Mouse (Mus musculus): ENCODE measurements around the gene Lypd8. TPM values are rescaled to one million over a fixed set of nuclear protein-coding genes. Genes with fewer than 3 reads are reported as not detected.

Lypd8 gene
- not detected in 2 replicates for polyA plus RNA-seq (2014; fragmentation: Nextera tagmentation; extraction: Ambion mirVana)

DNA sequence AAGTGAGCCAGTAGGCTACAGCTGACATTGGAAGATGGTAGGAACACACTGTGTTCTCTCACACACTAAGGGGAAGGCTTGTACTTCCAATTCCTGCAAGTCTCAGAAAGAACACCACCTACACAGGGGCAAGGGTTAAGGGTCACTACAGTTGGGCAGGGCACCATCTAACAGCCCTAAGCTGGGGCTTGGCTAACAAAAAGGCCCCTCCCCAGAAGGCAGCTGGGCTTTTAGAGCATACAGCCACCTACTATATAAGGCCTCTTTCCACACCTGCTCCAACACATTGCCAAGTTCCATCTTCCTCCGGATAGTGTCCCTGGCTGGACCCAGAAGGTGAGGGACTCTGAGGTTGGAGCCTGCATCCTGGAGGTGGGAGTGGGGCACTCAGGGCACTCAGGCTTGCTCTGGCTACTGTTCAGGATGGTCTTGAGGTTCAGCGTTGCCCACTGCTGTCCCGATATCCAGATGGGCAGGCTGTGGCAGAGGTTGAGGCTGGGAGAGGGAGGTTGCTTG, at the start of gene Lypd8:
Gene Lypd8 (plus strand): TSS at position 281 of the 516 bp plus-strand sequence.
- H3K27me3 ChIP-seq (ENCODE audit: control insufficient read depth, insufficient read depth, low read length) = no peaks in the 10 kb centered on the region
- H3K4me1 ChIP-seq (ENCODE audit: control insufficient read depth, insufficient read depth, low read length) = no peaks in the 10 kb centered on the region
- H3K27ac ChIP-seq (replicated peaks; ENCODE audit: low read depth, low read length) = no peak within 1 kb of the TSS
- DNase-seq = no peak
- H3K9me3 ChIP-seq (ENCODE audit: control insufficient read depth, low read length) = no peaks in the 10 kb centered on the region
- 90% methylated on average over 3 of the region's 3 CpGs for WGBS
- no peak for ATAC-seq (ENCODE audit: low FRiP score, low TSS enrichment)
- H3K9ac ChIP-seq (replicated peaks; ENCODE audit: low read length) = no peak within 1 kb of the TSS
- no peak within 1 kb of the TSS for H3K4me2 ChIP-seq (ENCODE audit: low read length)
- H3K4me3 ChIP-seq (replicated peaks; ENCODE audit: low read depth, low read length) = no peak within 1 kb of the TSS
- H3K36me3 ChIP-seq (ENCODE audit: control insufficient read depth, insufficient read depth, low read length) = no peaks in the 10 kb centered on the region

DNA sequence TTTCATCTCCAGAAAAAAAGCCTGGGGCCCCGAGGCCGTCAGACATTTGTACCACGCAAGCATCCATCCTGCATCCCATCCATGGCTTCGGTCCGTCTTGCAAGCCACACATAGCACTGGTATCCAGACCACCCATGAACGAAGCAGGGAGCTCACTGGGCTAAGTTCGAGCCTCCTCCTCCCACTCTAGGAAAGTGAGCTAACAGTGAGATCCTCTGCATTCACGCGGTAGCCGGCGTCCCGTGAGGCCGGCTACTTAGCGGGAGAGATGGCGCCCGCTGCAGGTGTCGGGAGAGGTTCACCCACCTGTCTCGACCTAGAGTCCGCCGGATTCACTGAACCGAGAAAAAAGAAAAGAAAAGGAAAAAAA, 49.0 kb upstream of the Lypd8 start:
- under 1% methylated on average over 21 of the region's 21 CpGs for WGBS
- no peaks in the 10 kb centered on the region for H3K27me3 ChIP-seq (ENCODE audit: control insufficient read depth, insufficient read depth, low read length)
- DNase-seq = no peak
- no peaks in the 10 kb centered on the region for H3K9me3 ChIP-seq (ENCODE audit: control insufficient read depth, low read length)
- H3K9ac ChIP-seq (replicated peaks; ENCODE audit: low read length) = peak overlapping the region; percentile 86
- peak overlapping the region; percentile 83 for H3K27ac ChIP-seq (replicated peaks; ENCODE audit: low read depth, low read length)
- H3K4me1 ChIP-seq (ENCODE audit: control insufficient read depth, insufficient read depth, low read length) = peaks cover 25% of the 10 kb centered on the region
- H3K4me3 ChIP-seq (replicated peaks; ENCODE audit: low read depth, low read length) = peak overlapping the region; percentile 91
- peaks cover 26% of the 10 kb centered on the region for H3K36me3 ChIP-seq (ENCODE audit: control insufficient read depth, insufficient read depth, low read length)
- peak; percentile 38 for ATAC-seq (ENCODE audit: low FRiP score, low TSS enrichment)
- H3K4me2 ChIP-seq (ENCODE audit: low read length) = peak overlapping the region; percentile 95

DNA sequence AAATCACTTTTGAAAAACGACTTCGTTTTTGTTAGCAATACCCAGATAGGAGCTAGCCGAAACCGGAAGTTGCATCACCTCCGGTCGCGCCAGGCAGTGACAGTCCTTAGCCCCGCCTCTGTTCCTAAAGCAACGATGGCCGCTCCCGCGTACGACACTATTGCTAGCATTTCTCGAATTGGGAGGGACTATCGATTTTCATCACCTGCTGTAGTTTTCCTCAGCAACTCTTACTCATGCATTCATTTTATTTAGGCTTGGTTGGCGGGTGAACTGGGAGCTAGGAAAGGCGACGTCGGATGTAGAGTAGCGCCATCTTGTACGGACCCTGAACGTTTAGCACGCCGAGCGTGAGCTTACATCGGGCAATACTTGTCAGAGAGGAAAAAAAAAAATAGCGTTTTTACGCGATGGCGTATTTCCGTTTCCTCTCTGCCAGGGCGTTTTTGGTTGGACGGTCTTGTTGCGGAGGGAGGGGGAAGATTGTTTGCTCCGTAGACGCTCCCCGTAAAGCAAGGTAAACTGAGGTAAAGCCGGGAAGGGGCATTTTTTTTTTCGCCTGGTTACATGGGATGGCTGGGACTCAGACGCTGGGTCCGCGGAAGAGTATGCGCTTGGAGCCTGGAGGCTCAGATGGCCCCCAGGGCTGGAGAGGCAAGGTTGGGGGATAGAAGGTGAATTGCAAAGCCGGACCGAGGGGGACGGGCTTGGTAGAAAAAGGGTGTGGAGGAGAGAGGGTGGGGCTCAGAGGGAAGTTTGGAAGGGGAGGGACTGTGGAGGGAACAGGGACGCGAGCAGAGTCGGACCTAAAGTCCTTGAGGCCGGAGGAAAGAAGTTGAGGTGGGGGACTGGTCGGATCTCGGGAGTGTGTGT, 48.3 kb upstream of the Lypd8 start, which contains the start of the genes Zfp672 and Sh3bp5l:
Gene Zfp672 (minus strand): TSS at position 64 of the 873 bp plus-strand sequence.
Gene Sh3bp5l (plus strand): TSS at position 449 of the 873 bp plus-strand sequence.
- Histone ChIP-seq H3K27ac (replicated peaks; ENCODE audit: low read depth, low read length) (peak within 1 kb of the TSS; percentile 83), H3K4me2 (ENCODE audit: low read length) (peak within 1 kb of the TSS; percentile 95), H3K36me3 (ENCODE audit: control insufficient read depth, insufficient read depth, low read length) (peaks cover 28% of the 10 kb centered on the region), H3K27me3 (ENCODE audit: control insufficient read depth, insufficient read depth, low read length) (no peaks in the 10 kb centered on the region), H3K4me3 (replicated peaks; ENCODE audit: low read depth, low read length) (peak within 1 kb of the TSS; percentile 91), H3K9ac (replicated peaks; ENCODE audit: low read length) (peak within 1 kb of the TSS; percentile 86), H3K9me3 (ENCODE audit: control insufficient read depth, low read length) (no peaks in the 10 kb centered on the region), H3K4me1 (ENCODE audit: control insufficient read depth, insufficient read depth, low read length) (peaks cover 25% of the 10 kb centered on the region)
- ATAC-seq (ENCODE audit: low FRiP score, low TSS enrichment) (peak; percentile 92), DNase-seq (peak; percentile 96)
- under 1% methylated on average over 52 of the region's 52 CpGs for WGBS

DNA sequence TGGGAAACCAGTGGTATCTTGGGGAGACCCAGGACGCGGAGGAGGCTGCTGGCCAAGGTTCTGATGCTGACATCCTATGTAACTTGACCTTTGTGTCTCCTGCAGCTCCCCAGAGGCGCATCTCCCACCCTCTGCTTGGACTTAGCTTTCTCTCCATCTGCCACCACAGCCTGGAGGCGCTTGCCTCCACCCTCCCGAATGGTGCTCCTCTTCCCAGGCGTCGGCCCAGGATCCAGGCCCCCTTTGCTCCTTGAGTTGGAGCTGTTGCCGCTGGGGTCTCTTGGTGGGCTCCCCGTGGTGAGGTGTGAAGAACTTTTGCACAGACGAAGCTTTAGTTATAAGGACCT, 47.7 kb upstream of the Lypd8 start:
- WGBS = 24% methylated on average over 10 of the region's 10 CpGs
- DNase-seq = no peak
- H3K36me3 ChIP-seq (ENCODE audit: control insufficient read depth, insufficient read depth, low read length) = peaks cover 31% of the 10 kb centered on the region
- ATAC-seq (ENCODE audit: low FRiP score, low TSS enrichment) = peak; percentile 7; the same call in 1 of the 2 replicates
- peak overlapping the region; percentile 91 for H3K4me3 ChIP-seq (replicated peaks; ENCODE audit: low read depth, low read length)
- H3K9ac ChIP-seq (replicated peaks; ENCODE audit: low read length) = peak overlapping the region; percentile 86
- no peaks in the 10 kb centered on the region for H3K27me3 ChIP-seq (ENCODE audit: control insufficient read depth, insufficient read depth, low read length)
- no peak overlapping the region for H3K27ac ChIP-seq (replicated peaks; ENCODE audit: low read depth, low read length)
- no peaks in the 10 kb centered on the region for H3K9me3 ChIP-seq (ENCODE audit: control insufficient read depth, low read length)
- H3K4me2 ChIP-seq (ENCODE audit: low read length) = peak overlapping the region; percentile 95
- peaks cover 25% of the 10 kb centered on the region for H3K4me1 ChIP-seq (ENCODE audit: control insufficient read depth, insufficient read depth, low read length)

DNA sequence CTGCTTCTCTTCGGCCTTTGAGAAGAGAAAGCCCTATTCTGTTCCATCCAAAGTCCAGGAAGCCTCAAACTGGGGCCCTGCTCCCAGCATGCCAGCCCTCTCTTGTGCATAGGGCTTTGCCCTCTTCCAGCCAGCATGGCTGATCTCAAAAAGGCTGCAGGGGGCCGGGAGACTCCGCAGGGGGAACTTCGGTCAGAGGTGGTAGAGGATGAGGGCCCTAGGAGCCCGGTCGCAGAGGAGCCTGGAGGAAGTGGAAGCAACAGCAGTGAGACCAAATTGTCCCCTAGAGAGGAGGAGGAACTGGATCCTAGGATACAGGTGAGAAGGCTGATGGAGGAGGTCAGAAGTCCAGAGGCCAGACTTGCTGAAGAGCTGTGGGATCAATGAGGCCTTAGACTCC, 47.3 kb upstream of the Lypd8 start:
- Histone ChIP-seq H3K27me3 (ENCODE audit: control insufficient read depth, insufficient read depth, low read length) (no peaks in the 10 kb centered on the region), H3K9me3 (ENCODE audit: control insufficient read depth, low read length) (no peaks in the 10 kb centered on the region), H3K27ac (replicated peaks; ENCODE audit: low read depth, low read length) (no peak overlapping the region), H3K9ac (replicated peaks; ENCODE audit: low read length) (peak overlapping the region; percentile 86), H3K4me1 (ENCODE audit: control insufficient read depth, insufficient read depth, low read length) (peaks cover 25% of the 10 kb centered on the region), H3K4me2 (ENCODE audit: low read length) (peak overlapping the region; percentile 95), H3K4me3 (replicated peaks; ENCODE audit: low read depth, low read length) (peak overlapping the region; percentile 91), H3K36me3 (ENCODE audit: control insufficient read depth, insufficient read depth, low read length) (peaks cover 35% of the 10 kb centered on the region)
- DNase-seq (no peak), ATAC-seq (ENCODE audit: low FRiP score, low TSS enrichment) (no peak)
- WGBS = 92% methylated on average over 6 of the region's 6 CpGs

DNA sequence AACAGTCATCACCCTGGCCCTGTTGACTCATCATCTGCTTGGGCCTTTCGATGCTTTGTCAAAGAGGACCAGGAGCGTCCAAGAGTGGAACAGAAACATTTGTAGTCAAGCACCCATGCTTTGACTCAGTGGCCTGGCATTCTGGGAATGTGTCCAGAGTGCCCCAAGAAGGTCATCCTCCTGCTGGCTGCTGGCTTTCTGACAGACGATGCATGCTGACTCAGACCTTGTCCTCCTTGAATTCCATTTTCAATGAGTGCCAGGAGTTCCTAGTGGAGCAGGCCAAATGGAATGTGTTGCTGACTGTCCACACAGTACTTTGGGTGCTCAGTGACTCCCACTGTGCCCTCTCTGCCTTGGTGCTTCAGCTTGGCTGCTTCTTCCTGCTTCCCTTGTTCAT, 44.1 kb upstream of the Lypd8 start:
- Histone ChIP-seq H3K4me3 (replicated peaks; ENCODE audit: low read depth, low read length) (no peak overlapping the region), H3K36me3 (ENCODE audit: control insufficient read depth, insufficient read depth, low read length) (peaks cover 54% of the 10 kb centered on the region), H3K4me2 (ENCODE audit: low read length) (no peak overlapping the region), H3K9ac (replicated peaks; ENCODE audit: low read length) (no peak overlapping the region), H3K4me1 (ENCODE audit: control insufficient read depth, insufficient read depth, low read length) (peaks cover 17% of the 10 kb centered on the region), H3K9me3 (ENCODE audit: control insufficient read depth, low read length) (no peaks in the 10 kb centered on the region), H3K27me3 (ENCODE audit: control insufficient read depth, insufficient read depth, low read length) (no peaks in the 10 kb centered on the region), H3K27ac (replicated peaks; ENCODE audit: low read depth, low read length) (no peak overlapping the region)
- no peak for DNase-seq
- 79% methylated on average over 3 of the region's 3 CpGs for WGBS
- no peak for ATAC-seq (ENCODE audit: low FRiP score, low TSS enrichment)

DNA sequence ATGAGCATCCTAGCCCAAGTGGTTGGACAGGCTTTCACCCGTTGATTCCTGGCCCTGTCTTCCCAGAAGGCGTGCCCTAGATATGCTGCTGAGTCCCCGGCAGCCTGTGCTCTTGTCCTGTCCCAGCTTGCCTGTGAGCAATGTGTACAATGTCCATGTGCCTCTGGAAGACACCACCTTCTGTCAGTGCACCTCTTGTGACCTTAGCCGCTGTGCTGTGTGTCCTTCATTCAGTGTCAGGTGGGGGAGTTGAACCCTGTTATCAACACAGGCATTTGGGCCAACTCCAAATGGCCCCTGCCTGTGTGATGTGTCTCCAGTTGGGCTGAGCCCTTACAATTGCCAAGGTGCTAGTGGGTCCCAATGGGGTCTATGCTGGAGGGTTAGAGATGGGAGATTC, 32.1 kb upstream of the Lypd8 start:
- Histone ChIP-seq H3K4me2 (ENCODE audit: low read length) (no peak overlapping the region), H3K4me1 (ENCODE audit: control insufficient read depth, insufficient read depth, low read length) (no peaks in the 10 kb centered on the region), H3K9ac (replicated peaks; ENCODE audit: low read length) (no peak overlapping the region), H3K36me3 (ENCODE audit: control insufficient read depth, insufficient read depth, low read length) (peaks cover 46% of the 10 kb centered on the region), H3K4me3 (replicated peaks; ENCODE audit: low read depth, low read length) (no peak overlapping the region), H3K9me3 (ENCODE audit: control insufficient read depth, low read length) (no peaks in the 10 kb centered on the region), H3K27me3 (ENCODE audit: control insufficient read depth, insufficient read depth, low read length) (no peaks in the 10 kb centered on the region), H3K27ac (replicated peaks; ENCODE audit: low read depth, low read length) (no peak overlapping the region)
- ATAC-seq (ENCODE audit: low FRiP score, low TSS enrichment) (no peak), DNase-seq (no peak)
- 97% methylated on average over 4 of the region's 4 CpGs for WGBS

DNA sequence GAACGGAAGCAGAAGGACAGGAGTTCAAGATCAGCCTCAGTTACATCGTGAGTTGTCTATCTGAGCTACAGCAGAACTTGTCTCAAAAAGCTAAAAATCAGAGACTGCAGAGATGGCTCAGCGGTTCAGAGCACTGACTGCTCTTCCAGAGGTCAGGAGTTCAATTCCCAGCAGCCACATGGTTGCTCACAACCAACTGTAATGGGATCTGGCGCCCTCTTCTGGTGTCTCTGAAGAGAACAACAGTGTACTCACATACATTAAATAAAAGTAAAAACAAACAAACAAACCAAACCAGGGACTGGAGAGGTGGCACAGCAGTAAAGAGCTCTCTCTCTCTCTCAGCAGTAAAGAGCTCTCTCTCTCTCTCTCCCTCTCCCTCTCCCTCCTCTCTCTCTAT, 28.2 kb upstream of the Lypd8 start:
- no peak overlapping the region for H3K27ac ChIP-seq (replicated peaks; ENCODE audit: low read depth, low read length)
- no peaks in the 10 kb centered on the region for H3K27me3 ChIP-seq (ENCODE audit: control insufficient read depth, insufficient read depth, low read length)
- no peak overlapping the region for H3K4me3 ChIP-seq (replicated peaks; ENCODE audit: low read depth, low read length)
- H3K4me1 ChIP-seq (ENCODE audit: control insufficient read depth, insufficient read depth, low read length) = no peaks in the 10 kb centered on the region
- no peak for ATAC-seq (ENCODE audit: low FRiP score, low TSS enrichment)
- WGBS = 73% methylated on average over 4 of the region's 4 CpGs
- no peak overlapping the region for H3K9ac ChIP-seq (replicated peaks; ENCODE audit: low read length)
- peaks cover 23% of the 10 kb centered on the region for H3K36me3 ChIP-seq (ENCODE audit: control insufficient read depth, insufficient read depth, low read length)
- no peaks in the 10 kb centered on the region for H3K9me3 ChIP-seq (ENCODE audit: control insufficient read depth, low read length)
- H3K4me2 ChIP-seq (ENCODE audit: low read length) = no peak overlapping the region
- peak; percentile 4 for DNase-seq

DNA sequence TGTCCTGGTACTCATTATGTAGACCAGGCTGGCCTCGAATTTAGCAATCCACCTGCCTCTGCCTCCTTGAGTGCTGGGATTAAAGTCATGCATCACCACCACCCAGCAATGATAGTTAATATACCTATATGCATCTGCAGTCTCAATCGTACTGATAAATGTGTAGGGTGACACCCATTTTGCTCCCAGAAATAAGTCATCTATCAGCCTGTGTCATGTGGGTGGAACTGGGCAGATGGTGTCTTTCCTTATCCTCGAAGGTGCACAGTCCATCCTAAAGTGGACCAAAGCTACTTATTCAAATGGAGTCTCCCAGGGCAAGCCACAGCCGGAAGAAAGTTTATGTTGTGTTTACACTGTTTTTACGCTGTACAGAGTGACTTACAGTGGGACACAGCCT, 27.7 kb upstream of the Lypd8 start:
- no peak overlapping the region for H3K9ac ChIP-seq (replicated peaks; ENCODE audit: low read length)
- H3K4me3 ChIP-seq (replicated peaks; ENCODE audit: low read depth, low read length) = no peak overlapping the region
- no peak for DNase-seq
- H3K36me3 ChIP-seq (ENCODE audit: control insufficient read depth, insufficient read depth, low read length) = peaks cover 18% of the 10 kb centered on the region
- no peak for ATAC-seq (ENCODE audit: low FRiP score, low TSS enrichment)
- no peak overlapping the region for H3K27ac ChIP-seq (replicated peaks; ENCODE audit: low read depth, low read length)
- no peaks in the 10 kb centered on the region for H3K4me1 ChIP-seq (ENCODE audit: control insufficient read depth, insufficient read depth, low read length)
- H3K4me2 ChIP-seq (ENCODE audit: low read length) = no peak overlapping the region
- no peaks in the 10 kb centered on the region for H3K9me3 ChIP-seq (ENCODE audit: control insufficient read depth, low read length)
- 92% methylated on average over 5 of the region's 5 CpGs for WGBS
- H3K27me3 ChIP-seq (ENCODE audit: control insufficient read depth, insufficient read depth, low read length) = no peaks in the 10 kb centered on the region
